7 mouse cellular contexts compared by ENCODE assay signal in genomic region chr12:52602883-52603694, GRCm38 (mm10).
DNase-seq lines count a peak whose midpoint lies in the region; ATAC-seq lines count a peak whose summit lies in the region.

No protein-coding gene starts in this region.

- peak overlapping the region; percentile 88 for H3K27ac ChIP-seq in intestine, embryonic 14.5 days (ENCODE audit: low read depth)
- H3K27ac ChIP-seq in midbrain, embryonic 10.5 days (replicated peaks), result peak overlapping the region; percentile 97

- WGBS in intestine, embryonic 14.5 days, result under 1% methylated on average over 35 of the region's 35 CpGs
- under 1% methylated on average over 35 of the region's 35 CpGs for WGBS in midbrain, embryonic 10.5 days

- H3K4me2 ChIP-seq in intestine, embryonic 14.5 days (ENCODE audit: low read length), result peak overlapping the region; percentile 49

- intact Hi-C loops in left cerebral cortex, postnatal 25 days (cut with DNase I), result loop anchor here (1.0 to 10.0 kb wide), 3 partner anchors 100 to 232 kb away; partner anchors contain the start of gene Arhgap5

- H3K4me3 ChIP-seq in intestine, embryonic 14.5 days (ENCODE audit: low read depth, low read length), result peak overlapping the region; percentile 52
- peak overlapping the region; percentile 76 for H3K4me3 ChIP-seq in midbrain, embryonic 10.5 days

- peak; percentile 88 to 96 for DNase-seq in adrenal gland, adult (ENCODE audit: inconsistent age in 2 of 2, low spot score in 1 of 2)
- peak; percentile 93 for DNase-seq in embryo, embryonic 10.5 days (ENCODE audit: low spot score)
- DNase-seq in gastrocnemius, postnatal 25 days, result peak; percentile 77
- DNase-seq in intestine, embryonic 14.5 days (ENCODE audit: low spot score), result peak; percentile 94
- DNase-seq in left cerebral cortex, postnatal 25 days (ENCODE audit: low spot score in 2 of 2), result peak; percentile 86 to 92
- DNase-seq in midbrain, embryonic 10.5 days (ENCODE audit: low spot score), result peak; percentile 85
- DNase-seq in right cerebral cortex, postnatal 4 days, result peak; percentile 80

- no peaks in the 10 kb centered on the region for H3K36me3 ChIP-seq in intestine, embryonic 14.5 days (ENCODE audit: control insufficient read depth, insufficient read depth, low read length)
- H3K36me3 ChIP-seq in midbrain, embryonic 10.5 days, result no peaks in the 10 kb centered on the region

- H3K4me1 ChIP-seq in intestine, embryonic 14.5 days (replicated peaks; ENCODE audit: control insufficient read depth, insufficient read depth, low read length), result peaks cover 5% of the 10 kb centered on the region; the same call in 1 of the 2 replicates
- H3K4me1 ChIP-seq in midbrain, embryonic 10.5 days, result peaks cover 18% of the 10 kb centered on the region

- no peaks in the 10 kb centered on the region for H3K9me3 ChIP-seq in intestine, embryonic 14.5 days (ENCODE audit: control insufficient read depth, low read length)
- H3K9me3 ChIP-seq in midbrain, embryonic 10.5 days (replicated peaks), result peaks cover 4% of the 10 kb centered on the region; the same call in 1 of the 2 replicates

- H3K27me3 ChIP-seq in intestine, embryonic 14.5 days (replicated peaks; ENCODE audit: control insufficient read depth, insufficient read depth, low read length), result no peaks in the 10 kb centered on the region
- H3K27me3 ChIP-seq in midbrain, embryonic 10.5 days (ENCODE audit: low read depth, poor library complexity, severe bottlenecking), result no peaks in the 10 kb centered on the region

- peak overlapping the region; percentile 90 for H3K9ac ChIP-seq in intestine, embryonic 14.5 days (ENCODE audit: low read length)

- peak; percentile 89 for ATAC-seq in intestine, embryonic 14.5 days (replicated peaks; ENCODE audit: low FRiP score, low TSS enrichment, low read depth)

Comparison
In these comparisons a context has a peak if more than half of its experiments do, and no peak if none do; other contexts are left out.
1. Peak in every context shown above with its lines: DNase-seq, ATAC-seq, H3K4me3 ChIP-seq and H3K27ac ChIP-seq.